ENCODE assay signal across 9 mouse cellular contexts in the genomic region with DNA sequence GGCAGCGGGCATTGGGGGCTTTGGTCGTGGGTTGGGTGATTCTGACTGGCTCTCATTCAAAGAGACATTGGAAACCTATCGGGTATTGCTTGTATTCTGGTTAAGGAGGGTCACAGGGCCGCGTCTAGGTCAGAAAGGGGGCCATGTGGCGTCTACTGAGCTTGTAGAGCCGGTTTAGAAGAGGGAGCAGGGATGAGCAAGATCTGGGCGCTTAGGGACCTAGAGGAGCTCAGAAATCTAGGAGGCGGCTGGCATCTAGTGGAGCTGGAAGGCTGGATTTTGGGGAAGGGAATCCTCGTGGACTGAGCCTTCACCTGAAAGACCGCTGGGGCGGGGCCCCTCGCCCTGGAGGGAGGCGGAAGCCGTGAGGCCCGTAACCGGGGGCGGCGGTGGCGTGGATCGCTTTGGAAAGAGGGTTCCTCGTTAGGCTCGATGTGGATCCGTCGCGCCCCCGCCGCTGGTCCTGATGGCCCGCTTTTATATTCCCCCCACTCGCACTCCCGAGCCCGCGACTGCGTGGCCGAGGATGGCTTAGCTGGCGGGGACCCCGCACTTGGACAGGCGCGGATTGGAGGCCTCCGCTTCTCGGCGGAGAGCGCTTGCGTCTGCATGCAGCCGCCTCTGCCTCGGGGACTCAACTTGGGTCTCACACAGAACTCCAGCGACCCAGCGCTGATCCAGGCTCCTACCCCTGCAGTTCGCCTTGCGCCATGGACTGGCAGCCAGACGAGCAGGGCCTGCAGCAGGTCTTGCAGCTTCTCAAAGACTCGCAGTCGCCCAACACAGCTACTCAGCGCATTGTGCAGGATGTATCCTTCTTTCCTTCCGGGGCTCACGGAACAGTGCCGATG. TPM values are rescaled to one million over a fixed set of nuclear protein-coding genes. Genes with fewer than 3 reads are reported as not detected.
DNase-seq lines count a peak whose midpoint lies in the region; ATAC-seq and TF ChIP-seq lines count a peak whose summit lies in the region.
"Had no signal": no experiment of that assay in that cellular context is flagged by ENCODE, and none has a peak within 500 bp of the region (broad histone marks: within the 10 kb centered on the region; RNA-seq: fewer than 3 reads in every experiment).

No protein-coding gene starts in this region.

- TF ChIP-seq RAD21 in CH12.LX (IDR thresholded peaks at IDR 0.05; ENCODE audit: low read depth, low read length) = no peak

- H3K4me2 ChIP-seq in CH12.LX (ENCODE audit: insufficient read depth, low read depth, poor library complexity, severe bottlenecking) = peak overlapping the region; percentile 91
- H3K4me2 ChIP-seq in lung, postnatal 0 days (replicated peaks; ENCODE audit: low read depth, low read length) = peak overlapping the region; percentile 96

- peaks cover 25 to 44% of the 10 kb centered on the region in 2 experiments for H3K36me3 ChIP-seq in CH12.LX (replicated peaks in 1 of 2; ENCODE audit: control insufficient read depth in 1 of 2, insufficient read depth in 1 of 2, low read length in 1 of 2)
- H3K36me3 ChIP-seq in erythroblast, embryonic 14.5 days (ENCODE audit: control insufficient read depth) = peaks cover 56% of the 10 kb centered on the region
- H3K36me3 ChIP-seq in lung, postnatal 0 days (ENCODE audit: insufficient read depth, low read length) = 0 out of 2 replicates have a peak, but pooled peaks cover 2% of the 10 kb centered on the region

- TF ChIP-seq EP300 in CH12.LX (IDR thresholded peaks at IDR 0.05; ENCODE audit: low read length) = no peak
- TF ChIP-seq EP300 in lung, postnatal 0 days (IDR thresholded peaks at IDR 0.05) = no peak

- TF ChIP-seq POLR2A in CH12.LX (IDR thresholded peaks at IDR 0.05; ENCODE audit: low read depth, low read length) = peak; percentile 57

- peaks cover 59% of the 10 kb centered on the region for H3K79me2 ChIP-seq in CH12.LX (replicated peaks; ENCODE audit: control insufficient read depth, extremely low read depth, insufficient read depth, poor library complexity, severe bottlenecking)

- DNase-seq in CH12.LX (ENCODE audit: extremely low read depth) = peak; percentile 52
- DNase-seq in adrenal gland, postnatal 25 days = peak; percentile 60
- DNase-seq in heart, postnatal 36 days = peak; percentile 48 to 59
- peak; percentile 44 for DNase-seq in layer of hippocampus, adult 9-11 months
- DNase-seq in lung, postnatal 0 days (ENCODE audit: low spot score) = peak; percentile 51
- DNase-seq in ovary, postnatal 36 days (ENCODE audit: low spot score) = peak; percentile 54
- peak; percentile 79 for DNase-seq in thymus, postnatal 25 days

- intact Hi-C loops in heart, postnatal 36 days (cut with DNase I) = loop anchor here (2.0 kb wide), 1 partner anchor 23 kb away; the partner anchor contains the start of gene Fbxw9

- in situ Hi-C loops in CH12.LX (cut with MboI; ENCODE audit: low pct_ligation_motif_present, low pct_unique_long_range_greater_than_20kb, low sequenced_read_pairs) = no loop called here

- dilution Hi-C loops in CH12.LX (cut with MboI; ENCODE audit: extremely low pct_ligation_motif_present, extremely low pct_unique_long_range_greater_than_20kb, low sequenced_read_pairs) = no loop called here

- no peaks in the 10 kb centered on the region for H3K27me3 ChIP-seq in CH12.LX (replicated peaks)
- H3K27me3 ChIP-seq in erythroblast, embryonic 14.5 days (ENCODE audit: control insufficient read depth) = no peaks in the 10 kb centered on the region
- H3K27me3 ChIP-seq in lung, postnatal 0 days (replicated peaks; ENCODE audit: insufficient read depth, low read length) = no peaks in the 10 kb centered on the region

- H3K27ac ChIP-seq in CH12.LX (ENCODE audit: insufficient read depth, low read depth) = peak overlapping the region; percentile 88
- H3K27ac ChIP-seq in lung, postnatal 0 days (ENCODE audit: low read length) = peak overlapping the region; percentile 94

- peaks cover 3 to 49% of the 10 kb centered on the region in 2 experiments for H3K4me1 ChIP-seq in CH12.LX (ENCODE audit: control insufficient read depth in 1 of 2, insufficient read depth in 2 of 2)
- H3K4me1 ChIP-seq in erythroblast, embryonic 14.5 days (ENCODE audit: control insufficient read depth) = peaks cover 66% of the 10 kb centered on the region
- peaks cover 3% of the 10 kb centered on the region for H3K4me1 ChIP-seq in lung, postnatal 0 days (ENCODE audit: insufficient read depth, low read depth, low read length)

- peak overlapping the region; percentile 94 for H3K9ac ChIP-seq in CH12.LX (ENCODE audit: insufficient read depth, low read depth)
- H3K9ac ChIP-seq in lung, postnatal 0 days (replicated peaks; ENCODE audit: low read depth) = peak overlapping the region; percentile 76

- ATAC-seq in lung, postnatal 0 days = no peak

- no peak for TF ChIP-seq CTCF in CH12.LX (conservative IDR thresholded peaks at IDR 0.05 in 1 of 2, IDR thresholded peaks at IDR 0.05 in 1 of 2; ENCODE audit: low read depth in 2 of 2, low read length in 2 of 2)
- no peak for TF ChIP-seq CTCF in lung, postnatal 0 days (IDR thresholded peaks at IDR 0.05)

- peak overlapping the region; percentile 83 to 90 (median 88) for H3K4me3 ChIP-seq in CH12.LX (replicated peaks in 1 of 3; ENCODE audit: low read depth in 2 of 3, low read length in 2 of 3, poor library complexity in 1 of 3)
- H3K4me3 ChIP-seq in erythroblast, embryonic 14.5 days (replicated peaks) = peak overlapping the region; percentile 91
- H3K4me3 ChIP-seq in lung, postnatal 0 days (ENCODE audit: low read depth, low read length) = peak overlapping the region; percentile 81

- under 1% methylated on average over 39 of the region's 57 CpGs for WGBS in lung, postnatal 0 days

- no peaks in the 10 kb centered on the region for H3K9me3 ChIP-seq in CH12.LX (replicated peaks; ENCODE audit: low read length)
- no peaks in the 10 kb centered on the region for H3K9me3 ChIP-seq in erythroblast, embryonic 14.5 days (ENCODE audit: control insufficient read depth, low read length)
- H3K9me3 ChIP-seq in lung, postnatal 0 days (ENCODE audit: low read length) = no peaks in the 10 kb centered on the region

TF ChIP-seq in CH12.LX, 34 proteins besides CTCF, POLR2A, EP300 and RAD21 (continues in another document):
- TF ChIP-seq ELF1 (IDR thresholded peaks at IDR 0.05; ENCODE audit: low read depth, low read length) (peak; percentile 47; the same call in 1 of the 2 replicates), NRF1 (IDR thresholded peaks at IDR 0.05; ENCODE audit: low read depth, low read length) (peak; percentile 30; the same call in 1 of the 2 replicates), MAX (IDR thresholded peaks at IDR 0.05; ENCODE audit: low read length) (peak; percentile 26; the same call in 1 of the 2 replicates), MAZ (IDR thresholded peaks at IDR 0.05; ENCODE audit: low read depth, low read length) (peak; percentile 74; the same call in 1 of the 2 replicates), CHD1 (IDR thresholded peaks at IDR 0.05; ENCODE audit: low read depth, low read length) (no peak), ZKSCAN1 (IDR thresholded peaks at IDR 0.05; ENCODE audit: borderline replicate concordance, low read depth, low read length) (no peak), USF1 (IDR thresholded peaks at IDR 0.05; ENCODE audit: low read depth, low read length) (no peak), POLR2AphosphoS2 (IDR thresholded peaks at IDR 0.05; ENCODE audit: low read depth, low read length) (no peak), JUND (conservative IDR thresholded peaks at IDR 0.05; ENCODE audit: low read depth, low read length) (no peak), KAT2A (IDR thresholded peaks at IDR 0.05; ENCODE audit: insufficient replicate concordance, low read length) (no peak), TBP (conservative IDR thresholded peaks at IDR 0.05; ENCODE audit: low read depth, low read length) (0 out of 2 replicates have a peak, but pooled peaks have one; percentile 41), ZC3H11A (IDR thresholded peaks at IDR 0.05; ENCODE audit: low read depth, low read length) (no peak), TCF12 (IDR thresholded peaks at IDR 0.05; ENCODE audit: low read depth, low read length) (0 out of 2 replicates have a peak, but pooled peaks have one; percentile 44)

RNA-seq across cellular contexts. Expression of gene Tnpo2, which starts 1.2 kb away (rescaled TPM):
- total RNA-seq in CH12.LX (2012; rRNA removed) (48.0 and 50.4 TPM in 2 replicates), CH12.LX (2014; rRNA removed) (36.3 and 41.2 TPM in 2 replicates)
- 45.1 and 57.0 TPM in 2 replicates for polyA plus RNA-seq in CH12.LX (2012; ENCODE audit: insufficient read length, low read depth)
- 71.1 and 78.3 TPM in 2 replicates for total RNA-seq in adrenal gland, postnatal 25 days (2021)
- polyA plus RNA-seq in erythroblast, embryonic 14.5 days (2012) = 1.7 and 1.8 TPM in 2 replicates
- total RNA-seq in heart, postnatal 36 days (2021) = 10 to 100 TPM; 28.1 to 35.1 TPM
- 16.4 and 18.0 TPM in 2 replicates for polyA plus RNA-seq in lung, postnatal 0 days (2015; fragmentation: Nextera tagmentation; extraction: Ambion mirVana)

RNA-seq across cellular contexts. Expression of gene Trir, which starts 11.3 kb away (rescaled TPM):
- total RNA-seq in CH12.LX (2012; rRNA removed) = 151 and 202 TPM in 2 replicates
- 190 and 209 TPM in 2 replicates for total RNA-seq in CH12.LX (2014; rRNA removed)
- polyA plus RNA-seq in CH12.LX (2012; ENCODE audit: insufficient read length, low read depth) = 185 and 244 TPM in 2 replicates
- 152 and 164 TPM in 2 replicates for total RNA-seq in adrenal gland, postnatal 25 days (2021)
- 77.0 and 92.3 TPM in 2 replicates for polyA plus RNA-seq in erythroblast, embryonic 14.5 days (2012)
- 10 to 100 TPM; 80.7 to 84.2 TPM for total RNA-seq in heart, postnatal 36 days (2021)
- polyA plus RNA-seq in lung, postnatal 0 days (2015; fragmentation: Nextera tagmentation; extraction: Ambion mirVana) = 116 and 126 TPM in 2 replicates

RNA-seq across cellular contexts. Expression of gene Asna1, which starts 12.8 kb away (rescaled TPM):
- total RNA-seq in CH12.LX (2012; rRNA removed) (109 and 125 TPM in 2 replicates), CH12.LX (2014; rRNA removed) (108 and 119 TPM in 2 replicates)
- 127 and 132 TPM in 2 replicates for polyA plus RNA-seq in CH12.LX (2012; ENCODE audit: insufficient read length, low read depth)
- total RNA-seq in adrenal gland, postnatal 25 days (2021) = 95.0 and 105 TPM in 2 replicates
- polyA plus RNA-seq in erythroblast, embryonic 14.5 days (2012) = 18.6 and 31.0 TPM in 2 replicates
- total RNA-seq in heart, postnatal 36 days (2021) = 10 to 100 TPM; 66.2 to 69.8 TPM
- 80.9 and 83.1 TPM in 2 replicates for polyA plus RNA-seq in lung, postnatal 0 days (2015; fragmentation: Nextera tagmentation; extraction: Ambion mirVana)

RNA-seq across cellular contexts. Expression of gene Fbxw9, which starts 21.9 kb away (rescaled TPM):
- total RNA-seq in CH12.LX (2012; rRNA removed) (14.1 and 21.9 TPM in 2 replicates), CH12.LX (2014; rRNA removed) (6.4 and 7.3 TPM in 2 replicates)
- 10.4 and 11.7 TPM in 2 replicates for polyA plus RNA-seq in CH12.LX (2012; ENCODE audit: insufficient read length, low read depth)
- 17.7 and 21.7 TPM in 2 replicates for total RNA-seq in adrenal gland, postnatal 25 days (2021)
- 0.54 and 0.63 TPM in 2 replicates for polyA plus RNA-seq in erythroblast, embryonic 14.5 days (2012)
- total RNA-seq in heart, postnatal 36 days (2021) = 1 to 10 TPM; 3.4 to 4.3 TPM
- polyA plus RNA-seq in lung, postnatal 0 days (2015; fragmentation: Nextera tagmentation; extraction: Ambion mirVana) = 34.8 and 35.6 TPM in 2 replicates

RNA-seq across cellular contexts. Expression of gene Best2, which starts 23.6 kb away (rescaled TPM):
- total RNA-seq in CH12.LX (2012; rRNA removed) (0.21 TPM in 1 of 2 replicates, not detected in the other), CH12.LX (2014; rRNA removed) (not detected in 2 replicates)
- polyA plus RNA-seq in CH12.LX (2012; ENCODE audit: insufficient read length, low read depth) = 0.23 TPM in 1 of 2 replicates, not detected in the other
- not detected in 2 replicates for total RNA-seq in adrenal gland, postnatal 25 days (2021)
- not detected in 2 replicates for polyA plus RNA-seq in erythroblast, embryonic 14.5 days (2012)
- not detected for total RNA-seq in heart, postnatal 36 days (2021)
- not detected in 2 replicates for polyA plus RNA-seq in lung, postnatal 0 days (2015; fragmentation: Nextera tagmentation; extraction: Ambion mirVana)
- polyA plus RNA-seq: gonadal fat pad, adult 2 months had no signal
